Mouse (Mus musculus): Measurements from ENCODE around the gene Grap2. TPM values are rescaled to one million over a fixed set of nuclear protein-coding genes. Genes with fewer than 3 reads are reported as not detected.

Gene Grap2
- polyA plus RNA-seq, 1 experiment from 2014 or later: 2.0 TPM

- H3K27me3 ChIP-seq (replicated peaks): no peaks in the 10 kb centered on the region
- no peak overlapping the region for H3K9ac ChIP-seq
- WGBS: 89% methylated on average over 5 of the region's 5 CpGs
- ATAC-seq (ENCODE audit: low FRiP score, low read depth): no peak
- H3K4me3 ChIP-seq: no peak overlapping the region
- no peaks in the 10 kb centered on the region for H3K9me3 ChIP-seq
- H3K4me1 ChIP-seq: peaks cover 5% of the 10 kb centered on the region; the same call in 1 of the 2 replicates
- no peaks in the 10 kb centered on the region for H3K36me3 ChIP-seq
- H3K4me2 ChIP-seq (replicated peaks): no peak overlapping the region
- H3K27ac ChIP-seq: no peak overlapping the region
Observed at GRCm38 (mm10) chr15:80590641-80591040, 18.2 kb downstream of the Grap2 start.

DNA sequence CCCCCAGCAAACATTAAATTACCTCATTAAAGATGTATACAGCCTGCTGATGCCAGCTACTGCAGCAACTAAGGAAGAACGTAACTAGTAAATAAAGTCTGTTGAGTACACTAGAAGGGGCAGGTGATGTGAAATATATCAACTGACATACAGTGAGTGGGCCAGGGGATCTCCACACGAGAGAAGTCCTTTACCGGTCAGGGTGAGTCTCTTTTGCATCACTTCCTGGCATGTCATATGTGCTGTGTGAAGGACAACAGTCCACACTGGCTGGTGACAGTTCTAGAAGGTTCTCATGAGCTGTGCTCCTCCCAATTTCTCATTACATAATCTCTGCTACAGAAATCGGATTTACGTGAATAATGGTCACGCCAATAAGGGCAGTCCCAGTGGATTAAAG, 20.3 kb downstream of the Grap2 start:
- ATAC-seq (ENCODE audit: low FRiP score, low read depth): no peak
- no peak overlapping the region for H3K4me2 ChIP-seq (replicated peaks)
- H3K27ac ChIP-seq: no peak overlapping the region
- WGBS: 90% methylated on average over 6 of the region's 6 CpGs
- no peak overlapping the region for H3K4me3 ChIP-seq
- H3K27me3 ChIP-seq (replicated peaks): no peaks in the 10 kb centered on the region
- peaks cover 7% of the 10 kb centered on the region; the same call in 1 of the 2 replicates for H3K4me1 ChIP-seq
- H3K9ac ChIP-seq: no peak overlapping the region
- H3K36me3 ChIP-seq: no peaks in the 10 kb centered on the region
- no peaks in the 10 kb centered on the region for H3K9me3 ChIP-seq

DNA sequence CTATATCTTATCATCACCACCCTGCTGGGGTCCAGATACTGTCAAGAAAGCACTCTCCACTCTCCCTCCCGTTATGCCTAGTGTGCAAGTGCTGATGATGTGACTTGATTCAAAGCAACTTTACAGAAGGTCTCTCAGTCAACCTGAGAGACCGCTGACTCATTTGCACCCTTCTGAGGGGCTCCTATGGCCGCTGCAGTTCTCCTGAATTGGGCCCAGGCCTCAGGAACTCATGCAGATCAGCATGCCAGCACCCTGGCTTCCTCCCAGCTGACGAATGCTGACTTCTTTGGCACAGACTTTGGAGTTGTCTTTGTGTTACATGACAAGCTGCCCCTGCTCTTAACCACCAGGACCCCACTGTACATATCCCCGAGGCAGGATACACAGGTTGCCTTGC, 21.5 kb downstream of the Grap2 start:
- Histone ChIP-seq H3K4me3 (no peak overlapping the region), H3K9me3 (no peaks in the 10 kb centered on the region), H3K27me3 (replicated peaks) (no peaks in the 10 kb centered on the region), H3K27ac (no peak overlapping the region), H3K9ac (no peak overlapping the region), H3K4me2 (replicated peaks) (no peak overlapping the region), H3K36me3 (no peaks in the 10 kb centered on the region), H3K4me1 (peaks cover 7% of the 10 kb centered on the region; the same call in 1 of the 2 replicates)
- ATAC-seq (ENCODE audit: low FRiP score, low read depth): no peak
- 79% methylated on average over 5 of the region's 5 CpGs for WGBS

- no peaks in the 10 kb centered on the region for H3K9me3 ChIP-seq
- H3K36me3 ChIP-seq: no peaks in the 10 kb centered on the region
- H3K9ac ChIP-seq: no peak overlapping the region
- no peaks in the 10 kb centered on the region for H3K27me3 ChIP-seq (replicated peaks)
- no peak overlapping the region for H3K4me2 ChIP-seq (replicated peaks)
- 70% methylated on average over 12 of the region's 12 CpGs for WGBS
- peaks cover 14% of the 10 kb centered on the region for H3K4me1 ChIP-seq
- no peak for ATAC-seq (ENCODE audit: low FRiP score, low read depth)
- H3K27ac ChIP-seq: no peak overlapping the region
- no peak overlapping the region for H3K4me3 ChIP-seq
Observed at GRCm38 (mm10) chr15:80598750-80599149, 26.4 kb downstream of the Grap2 start.

DNA sequence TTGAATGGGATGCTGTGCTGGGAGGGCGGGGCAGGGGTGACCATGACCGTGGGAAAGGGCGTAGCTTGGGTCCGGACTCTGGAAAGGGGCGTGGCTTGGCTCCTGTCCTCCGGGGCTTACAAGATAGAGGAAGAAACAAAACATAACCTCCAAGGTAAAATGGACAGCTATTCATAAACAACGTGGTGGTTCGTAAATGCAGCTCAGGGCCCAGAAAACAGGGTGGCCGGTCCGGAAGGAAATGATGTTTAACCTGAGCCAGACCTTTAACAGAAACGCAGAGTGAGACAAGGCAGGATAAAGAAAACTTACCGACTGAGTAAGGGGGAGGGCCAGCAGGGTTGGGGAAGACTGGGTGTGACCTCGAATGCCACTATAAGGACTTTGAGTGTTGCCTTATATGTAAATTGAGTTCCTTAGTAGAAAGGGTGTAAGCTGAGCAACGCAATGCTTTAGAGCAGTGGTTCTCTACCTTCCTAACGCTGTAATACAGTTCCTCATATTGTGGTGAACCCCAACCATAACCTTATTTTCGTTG, 26.9 kb downstream of the Grap2 start:
- Histone ChIP-seq H3K9ac (no peak overlapping the region), H3K4me2 (replicated peaks) (no peak overlapping the region), H3K4me3 (no peak overlapping the region), H3K4me1 (peaks cover 14% of the 10 kb centered on the region), H3K27me3 (replicated peaks) (no peaks in the 10 kb centered on the region), H3K36me3 (no peaks in the 10 kb centered on the region), H3K9me3 (no peaks in the 10 kb centered on the region), H3K27ac (no peak overlapping the region)
- ATAC-seq (ENCODE audit: low FRiP score, low read depth): no peak
- 52% methylated on average over 16 of the region's 16 CpGs for WGBS

DNA sequence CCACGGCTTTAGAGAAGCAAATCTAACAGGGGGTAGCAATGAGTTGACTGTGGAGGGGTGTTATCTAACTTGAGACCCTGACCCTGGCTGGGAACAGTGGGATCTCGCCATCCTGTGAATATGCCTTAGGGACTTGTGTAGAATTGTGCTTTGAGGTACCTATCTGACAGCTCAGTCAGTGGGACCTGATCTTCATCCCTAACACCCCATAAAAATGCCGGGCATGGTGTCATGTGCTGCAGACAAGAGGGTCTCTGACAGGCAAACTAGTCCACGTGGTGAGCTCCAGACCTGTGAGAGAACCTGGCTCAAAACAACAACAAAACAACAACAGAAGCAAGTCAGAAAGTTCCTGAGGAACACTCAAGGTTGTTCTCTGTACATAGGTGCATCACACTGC, 27.4 kb downstream of the Grap2 start:
- no peak for ATAC-seq (ENCODE audit: low FRiP score, low read depth)
- no peak overlapping the region for H3K4me2 ChIP-seq (replicated peaks)
- H3K27ac ChIP-seq: no peak overlapping the region
- H3K9ac ChIP-seq: no peak overlapping the region
- H3K4me1 ChIP-seq: peaks cover 14% of the 10 kb centered on the region
- no peak overlapping the region for H3K4me3 ChIP-seq
- 81% methylated on average over 4 of the region's 4 CpGs for WGBS
- no peaks in the 10 kb centered on the region for H3K36me3 ChIP-seq
- H3K9me3 ChIP-seq: no peaks in the 10 kb centered on the region
- H3K27me3 ChIP-seq (replicated peaks): no peaks in the 10 kb centered on the region

- ATAC-seq (ENCODE audit: low FRiP score, low read depth): no peak
- H3K9me3 ChIP-seq: no peaks in the 10 kb centered on the region
- H3K27me3 ChIP-seq (replicated peaks): no peaks in the 10 kb centered on the region
- 45% methylated on average over 7 of the region's 7 CpGs for WGBS
- no peak overlapping the region for H3K4me3 ChIP-seq
- H3K9ac ChIP-seq: no peak overlapping the region
- H3K4me2 ChIP-seq (replicated peaks): no peak overlapping the region
- peaks cover 7% of the 10 kb centered on the region; the same call in 1 of the 2 replicates for H3K4me1 ChIP-seq
- H3K27ac ChIP-seq: no peak overlapping the region
- no peaks in the 10 kb centered on the region for H3K36me3 ChIP-seq
Observed at GRCm38 (mm10) chr15:80601456-80601855, 29.1 kb downstream of the Grap2 start.

DNA sequence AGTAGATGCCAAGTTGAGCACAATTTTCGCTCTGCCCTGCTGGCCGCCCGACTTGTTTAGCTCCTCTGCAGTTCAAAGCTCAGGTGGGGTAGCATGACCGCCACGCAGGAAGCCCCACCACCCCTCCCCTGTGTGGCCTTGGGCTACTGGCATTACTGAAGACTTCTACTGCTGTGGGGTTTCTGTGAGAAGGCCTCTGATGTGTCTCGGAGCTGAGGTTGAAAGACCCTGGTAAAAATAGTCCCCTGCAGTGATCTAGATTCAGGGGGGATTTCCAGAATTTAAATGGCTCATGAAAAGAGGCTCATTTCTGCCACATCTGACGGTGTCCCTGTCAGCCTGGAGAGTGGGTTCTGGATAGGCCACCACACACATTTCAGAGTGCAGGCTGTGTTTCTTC, 30.1 kb downstream of the Grap2 start:
- 54% methylated on average over 7 of the region's 7 CpGs for WGBS
- H3K27ac ChIP-seq: no peak overlapping the region
- H3K9ac ChIP-seq: no peak overlapping the region
- ATAC-seq (ENCODE audit: low FRiP score, low read depth): no peak
- H3K4me2 ChIP-seq (replicated peaks): no peak overlapping the region
- H3K27me3 ChIP-seq (replicated peaks): no peaks in the 10 kb centered on the region
- H3K4me3 ChIP-seq: no peak overlapping the region
- H3K36me3 ChIP-seq: no peaks in the 10 kb centered on the region
- H3K9me3 ChIP-seq: no peaks in the 10 kb centered on the region
- H3K4me1 ChIP-seq: peaks cover 7% of the 10 kb centered on the region; the same call in 1 of the 2 replicates

DNA sequence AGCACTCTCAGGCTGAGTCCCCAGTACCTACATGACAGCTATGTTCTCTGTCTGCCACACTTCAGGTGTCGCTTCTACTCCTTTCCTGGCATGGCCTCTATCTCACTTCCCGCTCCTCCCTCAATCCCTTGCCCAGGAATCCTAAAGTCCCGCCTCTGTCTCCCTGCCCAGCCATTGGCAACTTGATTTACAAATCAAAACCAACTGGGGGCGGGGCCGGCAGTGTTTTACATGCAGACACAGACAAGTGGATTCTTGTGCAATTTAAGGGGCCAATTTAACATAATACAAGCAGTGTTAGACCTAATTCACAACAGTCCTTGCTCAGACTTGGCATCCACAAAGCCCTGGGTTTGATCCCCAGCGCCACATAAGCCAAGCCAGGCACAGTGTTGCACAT, 31.6 kb downstream of the Grap2 start:
- H3K9ac ChIP-seq: no peak overlapping the region
- no peak overlapping the region for H3K4me2 ChIP-seq (replicated peaks)
- no peak for ATAC-seq (ENCODE audit: low FRiP score, low read depth)
- no peaks in the 10 kb centered on the region for H3K27me3 ChIP-seq (replicated peaks)
- H3K27ac ChIP-seq: no peak overlapping the region
- H3K36me3 ChIP-seq: no peaks in the 10 kb centered on the region
- H3K9me3 ChIP-seq: no peaks in the 10 kb centered on the region
- H3K4me1 ChIP-seq: peaks cover 7% of the 10 kb centered on the region; the same call in 1 of the 2 replicates
- H3K4me3 ChIP-seq: no peak overlapping the region
- 85% methylated on average over 6 of the region's 6 CpGs for WGBS

DNA sequence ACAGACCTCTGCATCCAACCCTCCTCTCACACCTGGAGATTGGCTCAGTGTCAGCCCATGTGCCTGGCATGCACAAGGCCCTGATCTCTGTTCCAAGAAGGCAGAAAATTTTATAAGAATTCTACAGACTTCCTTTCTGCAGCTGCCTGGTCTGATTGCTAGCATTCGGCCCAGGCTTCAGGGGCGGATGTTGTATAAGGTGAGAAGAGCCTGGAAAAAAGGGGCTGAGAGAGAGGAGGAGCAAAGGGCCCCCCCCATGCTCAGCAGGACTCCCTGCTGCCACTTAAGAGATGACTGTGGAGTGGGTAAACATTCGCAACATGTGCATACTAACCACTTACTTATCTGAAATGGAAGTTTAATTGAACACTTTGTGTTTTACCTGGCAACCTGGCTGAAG, 35.6 kb downstream of the Grap2 start:
- 81% methylated on average over 3 of the region's 3 CpGs for WGBS
- H3K4me2 ChIP-seq (replicated peaks): no peak overlapping the region
- ATAC-seq (ENCODE audit: low FRiP score, low read depth): no peak

GRCm38 (mm10) chr15:80610335-80610734, 37.9 kb downstream of the Grap2 start:
- H3K27me3 ChIP-seq (replicated peaks): no peaks in the 10 kb centered on the region
- H3K4me3 ChIP-seq: no peak overlapping the region
- WGBS: 68% methylated on average over 2 of the region's 2 CpGs
- no peaks in the 10 kb centered on the region for H3K9me3 ChIP-seq
- H3K4me1 ChIP-seq: peaks cover 16% of the 10 kb centered on the region; the same call in 1 of the 2 replicates
- H3K27ac ChIP-seq: no peak overlapping the region
- ATAC-seq (ENCODE audit: low FRiP score, low read depth): no peak
- H3K9ac ChIP-seq: no peak overlapping the region
- H3K4me2 ChIP-seq (replicated peaks): no peak overlapping the region
- no peaks in the 10 kb centered on the region for H3K36me3 ChIP-seq

More for the DNA sequence above, 35.6 kb downstream of the Grap2 start:
- peaks cover 2% of the 10 kb centered on the region; the same call in 1 of the 2 replicates for H3K4me1 ChIP-seq
- H3K9ac ChIP-seq: no peak overlapping the region
- no peaks in the 10 kb centered on the region for H3K36me3 ChIP-seq
- H3K9me3 ChIP-seq: no peaks in the 10 kb centered on the region
- H3K27me3 ChIP-seq (replicated peaks): no peaks in the 10 kb centered on the region
- H3K4me3 ChIP-seq: no peak overlapping the region
- no peak overlapping the region for H3K27ac ChIP-seq

GRCm38 (mm10) chr15:80611478-80611877, 39.1 kb downstream of the Grap2 start:
- Histone ChIP-seq H3K9ac (no peak overlapping the region), H3K4me2 (replicated peaks) (no peak overlapping the region), H3K27ac (no peak overlapping the region), H3K4me3 (no peak overlapping the region), H3K27me3 (replicated peaks) (0 out of 2 replicates have a peak, but pooled peaks cover 3% of the 10 kb centered on the region), H3K9me3 (no peaks in the 10 kb centered on the region), H3K4me1 (peaks cover 23% of the 10 kb centered on the region), H3K36me3 (no peaks in the 10 kb centered on the region)
- no peak for ATAC-seq (ENCODE audit: low FRiP score, low read depth)
- WGBS: 87% methylated on average over 5 of the region's 5 CpGs

DNA sequence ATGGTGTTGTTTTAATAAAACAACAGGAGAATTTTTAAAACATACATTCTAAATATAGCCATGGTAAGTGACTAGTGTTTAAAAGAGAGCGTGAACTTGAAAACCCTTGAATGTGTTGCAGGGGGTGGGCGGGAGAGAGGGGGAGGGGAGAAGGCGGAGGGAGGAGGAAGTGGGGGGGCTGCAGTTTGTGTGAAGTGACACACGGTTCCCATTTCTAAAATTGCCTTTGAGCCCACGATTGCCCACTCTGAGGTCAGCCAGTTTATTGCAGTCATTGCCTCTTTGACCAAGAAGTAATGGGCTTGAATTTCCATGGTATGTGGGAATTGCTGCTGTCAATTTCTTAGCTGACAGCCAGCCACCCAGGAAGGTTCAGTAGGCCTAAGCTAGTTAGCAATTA, 41.5 kb downstream of the Grap2 start:
- Histone ChIP-seq H3K4me3 (no peak overlapping the region), H3K4me2 (replicated peaks) (peak overlapping the region; percentile 45; the same call in 1 of the 2 replicates), H3K9me3 (no peaks in the 10 kb centered on the region), H3K27ac (0 out of 2 replicates have a peak overlapping the region, but pooled peaks have one; percentile 26), H3K27me3 (replicated peaks) (0 out of 2 replicates have a peak, but pooled peaks cover 3% of the 10 kb centered on the region), H3K9ac (no peak overlapping the region), H3K36me3 (no peaks in the 10 kb centered on the region), H3K4me1 (peaks cover 23% of the 10 kb centered on the region)
- WGBS: 39% methylated on average over 5 of the region's 5 CpGs
- ATAC-seq (ENCODE audit: low FRiP score, low read depth): no peak

Data from neural tube, embryonic 12.5 days (tissue).